Mouse (Mus musculus): Measurements from ENCODE around the gene Numa1. TPM values are rescaled to one million over a fixed set of nuclear protein-coding genes. Genes with fewer than 3 reads are reported as not detected.
"Not testable (repeated sequence)": the region's sequence is repeated elsewhere in the genome, so short reads cannot be mapped to it uniquely, and the experiment has no call there.

The Numa1 gene
- polyA plus RNA-seq, 1 experiment from 2014 or later = 72.1 TPM

DNA sequence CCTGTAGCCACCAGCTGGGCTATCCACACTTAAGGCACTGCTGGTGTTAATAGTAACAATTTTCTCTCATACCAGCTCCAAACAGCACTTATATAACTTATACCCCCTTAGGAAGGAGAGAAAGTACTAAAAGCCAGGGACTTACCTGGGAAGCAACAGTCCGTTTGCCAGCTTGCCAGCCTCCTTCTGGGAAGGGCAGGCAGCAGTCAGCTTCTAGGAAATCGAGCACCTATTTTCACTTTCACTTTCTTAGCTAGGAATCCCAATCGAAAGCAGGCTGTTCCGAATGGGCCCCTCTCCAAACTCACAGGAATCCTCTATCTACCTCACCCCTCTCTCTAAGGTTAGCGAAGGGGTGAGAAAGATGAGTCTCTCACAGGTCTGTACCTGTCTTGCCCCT, 83.5 kb downstream of the Numa1 start:
- Histone ChIP-seq H3K36me3 (ENCODE audit: insufficient read depth, low read length) (peaks cover 67% of the 10 kb centered on the region), H3K4me1 (ENCODE audit: insufficient read depth, low read length) (no peaks in the 10 kb centered on the region), H3K4me3 (ENCODE audit: low read length) (no peak overlapping the region), H3K9me3 (ENCODE audit: low read length) (no peaks in the 10 kb centered on the region), H3K9ac (replicated peaks; ENCODE audit: low read length) (no peak overlapping the region), H3K27me3 (ENCODE audit: insufficient read depth, low read length) (no peaks in the 10 kb centered on the region), H3K27ac (ENCODE audit: low read length) (no peak overlapping the region), H3K4me2 (replicated peaks; ENCODE audit: low read depth, low read length) (no peak overlapping the region)
- 81% methylated on average over 5 of the region's 5 CpGs for WGBS
- no peak for ATAC-seq (ENCODE audit: low FRiP score, low TSS enrichment)

DNA sequence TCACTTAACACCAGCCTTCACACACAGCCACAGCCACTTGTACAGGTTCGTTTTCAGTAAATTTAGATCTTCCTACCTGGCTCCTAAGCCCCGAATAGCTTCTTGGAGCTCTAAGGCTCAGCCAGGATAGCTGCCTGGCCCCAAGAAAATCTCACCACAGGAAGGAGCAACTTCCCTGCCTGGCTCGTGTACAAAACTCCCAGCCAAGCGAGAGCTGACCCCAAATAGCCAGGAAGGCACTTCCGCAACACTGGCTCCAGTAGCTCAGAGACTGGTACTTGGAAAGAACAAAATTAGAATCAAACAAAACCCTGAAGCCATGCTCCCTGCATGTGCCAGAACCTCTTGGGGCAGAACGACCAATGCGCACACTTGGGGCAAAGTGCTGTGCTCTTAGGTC, 84.1 kb downstream of the Numa1 start:
- Histone ChIP-seq H3K9ac (replicated peaks; ENCODE audit: low read length) (no peak overlapping the region), H3K4me1 (ENCODE audit: insufficient read depth, low read length) (no peaks in the 10 kb centered on the region), H3K36me3 (ENCODE audit: insufficient read depth, low read length) (peaks cover 67% of the 10 kb centered on the region), H3K4me3 (ENCODE audit: low read length) (no peak overlapping the region), H3K27ac (ENCODE audit: low read length) (no peak overlapping the region), H3K4me2 (replicated peaks; ENCODE audit: low read depth, low read length) (no peak overlapping the region), H3K9me3 (ENCODE audit: low read length) (no peaks in the 10 kb centered on the region), H3K27me3 (ENCODE audit: insufficient read depth, low read length) (no peaks in the 10 kb centered on the region)
- 66% methylated on average over 7 of the region's 7 CpGs for WGBS
- ATAC-seq (ENCODE audit: low FRiP score, low TSS enrichment) = no peak

DNA sequence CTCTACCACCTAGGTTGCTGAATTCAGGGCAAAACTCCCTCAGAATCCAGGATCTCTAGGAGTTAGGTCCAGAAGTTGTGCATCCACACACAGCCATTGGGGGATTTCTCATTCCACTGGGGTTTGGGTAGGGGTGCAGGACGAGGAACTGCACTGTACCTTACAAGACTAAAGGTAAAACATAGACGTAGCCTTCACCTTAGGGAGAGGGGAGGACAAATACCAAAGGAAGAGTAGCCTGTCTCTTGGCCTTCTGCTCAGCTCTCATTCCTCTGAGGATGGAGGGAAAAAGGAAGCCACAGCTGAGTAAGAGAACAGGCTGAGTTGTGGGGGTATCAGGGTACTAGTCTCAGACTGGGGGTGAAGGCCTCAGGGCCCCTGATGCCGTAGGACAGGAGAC, 84.7 kb downstream of the Numa1 start, which contains the start of gene Il18bp:
Gene Il18bp, minus strand, starts transcription at position 101 of the 400 bp plus-strand sequence.
- no peaks in the 10 kb centered on the region for H3K4me1 ChIP-seq (ENCODE audit: insufficient read depth, low read length)
- no peak within 1 kb of the TSS for H3K4me2 ChIP-seq (replicated peaks; ENCODE audit: low read depth, low read length)
- no peak within 1 kb of the TSS for H3K4me3 ChIP-seq (ENCODE audit: low read length)
- H3K9me3 ChIP-seq (ENCODE audit: low read length) = no peaks in the 10 kb centered on the region
- ATAC-seq (ENCODE audit: low FRiP score, low TSS enrichment) = no peak
- WGBS = 92% methylated on average over 3 of the region's 3 CpGs
- no peaks in the 10 kb centered on the region for H3K27me3 ChIP-seq (ENCODE audit: insufficient read depth, low read length)
- H3K36me3 ChIP-seq (ENCODE audit: insufficient read depth, low read length) = peaks cover 67% of the 10 kb centered on the region
- H3K27ac ChIP-seq (ENCODE audit: low read length) = no peak within 1 kb of the TSS
- no peak within 1 kb of the TSS for H3K9ac ChIP-seq (replicated peaks; ENCODE audit: low read length)

DNA sequence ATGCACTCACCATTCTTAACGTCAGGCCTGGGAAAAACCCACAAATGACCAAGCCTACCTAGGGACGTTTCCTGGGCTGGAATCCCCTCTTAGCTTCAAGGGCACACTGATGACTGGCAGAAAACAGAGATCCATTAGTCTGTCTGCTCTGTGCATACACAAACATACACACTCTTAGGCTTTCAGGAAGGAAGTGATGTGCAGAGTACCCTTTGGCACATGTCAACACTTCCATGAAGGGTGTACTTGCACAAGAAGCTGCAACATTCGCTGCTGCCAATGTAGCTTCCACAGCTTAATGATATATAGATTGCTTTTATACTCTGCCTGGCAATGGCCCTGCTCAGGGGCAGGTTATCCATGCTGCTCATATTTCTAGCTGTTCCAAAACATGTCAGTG, 85.5 kb downstream of the Numa1 start:
- no peak overlapping the region for H3K9ac ChIP-seq (replicated peaks; ENCODE audit: low read length)
- peaks cover 62% of the 10 kb centered on the region for H3K36me3 ChIP-seq (ENCODE audit: insufficient read depth, low read length)
- H3K27ac ChIP-seq (ENCODE audit: low read length) = no peak overlapping the region
- H3K4me3 ChIP-seq (ENCODE audit: low read length) = no peak overlapping the region
- H3K9me3 ChIP-seq (ENCODE audit: low read length) = no peaks in the 10 kb centered on the region
- ATAC-seq (ENCODE audit: low FRiP score, low TSS enrichment) = no peak
- H3K4me1 ChIP-seq (ENCODE audit: insufficient read depth, low read length) = no peaks in the 10 kb centered on the region
- no peak overlapping the region for H3K4me2 ChIP-seq (replicated peaks; ENCODE audit: low read depth, low read length)
- H3K27me3 ChIP-seq (ENCODE audit: insufficient read depth, low read length) = no peaks in the 10 kb centered on the region
- WGBS = 65% methylated on average over 3 of the region's 3 CpGs

DNA sequence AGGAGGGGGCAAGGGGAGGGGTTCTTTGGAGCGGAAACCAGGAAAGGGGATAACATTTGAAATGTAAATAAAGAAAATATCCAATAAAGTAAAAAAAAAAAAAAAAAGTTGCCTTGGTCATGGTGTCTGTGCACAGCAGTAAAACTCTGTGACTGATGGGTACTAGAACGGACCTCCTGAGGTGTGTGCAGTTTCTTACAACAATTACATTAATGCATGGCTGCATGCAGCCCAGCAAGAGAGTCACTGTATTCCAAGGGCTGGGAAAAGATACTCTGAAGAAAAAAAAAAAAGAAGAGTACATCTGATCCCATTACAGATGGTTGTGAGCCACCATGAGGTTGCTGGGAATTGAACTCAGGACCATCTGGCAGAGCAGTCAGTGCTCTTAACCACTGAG, 87.0 kb downstream of the Numa1 start:
- H3K27ac ChIP-seq (ENCODE audit: low read length); H3K9ac ChIP-seq (replicated peaks; ENCODE audit: low read length); H3K4me1 ChIP-seq (ENCODE audit: insufficient read depth, low read length); H3K4me2 ChIP-seq (replicated peaks; ENCODE audit: low read depth, low read length); H3K27me3 ChIP-seq (ENCODE audit: insufficient read depth, low read length); ATAC-seq (ENCODE audit: low FRiP score, low TSS enrichment); H3K9me3 ChIP-seq (ENCODE audit: low read length); H3K4me3 ChIP-seq (ENCODE audit: low read length): not testable (repeated sequence)
- H3K36me3 ChIP-seq (ENCODE audit: insufficient read depth, low read length) = peaks cover 47% of the 10 kb centered on the region
- 83% methylated on average over 2 of the region's 2 CpGs for WGBS

DNA sequence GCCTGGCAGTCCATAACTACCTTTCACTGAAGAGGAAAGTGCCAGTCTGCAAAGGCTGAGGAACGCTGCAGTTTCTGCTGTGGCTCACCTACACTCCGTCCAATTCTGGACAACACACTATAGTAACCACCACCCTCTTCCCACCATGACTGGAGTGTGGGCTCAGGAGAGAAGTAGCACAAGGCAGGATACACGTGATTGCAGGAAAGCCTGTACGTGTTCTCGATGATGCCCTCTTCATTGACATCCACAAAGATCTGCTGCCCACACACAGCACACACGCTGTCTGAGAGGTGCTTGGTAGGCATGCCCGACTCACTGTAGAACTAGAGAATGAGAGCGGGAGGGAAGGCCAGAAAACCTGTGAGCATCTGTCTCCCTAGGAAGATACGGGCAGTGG, 89.9 kb downstream of the Numa1 start:
- no peaks in the 10 kb centered on the region for H3K9me3 ChIP-seq (ENCODE audit: low read length)
- H3K36me3 ChIP-seq (ENCODE audit: insufficient read depth, low read length) = peaks cover 38% of the 10 kb centered on the region
- WGBS = 94% methylated on average over 9 of the region's 9 CpGs
- no peak overlapping the region for H3K4me3 ChIP-seq (ENCODE audit: low read length)
- ATAC-seq (ENCODE audit: low FRiP score, low TSS enrichment) = no peak
- H3K27ac ChIP-seq (ENCODE audit: low read length) = no peak overlapping the region
- no peak overlapping the region for H3K9ac ChIP-seq (replicated peaks; ENCODE audit: low read length)
- H3K4me2 ChIP-seq (replicated peaks; ENCODE audit: low read depth, low read length) = no peak overlapping the region
- H3K27me3 ChIP-seq (ENCODE audit: insufficient read depth, low read length) = no peaks in the 10 kb centered on the region
- no peaks in the 10 kb centered on the region for H3K4me1 ChIP-seq (ENCODE audit: insufficient read depth, low read length)

DNA sequence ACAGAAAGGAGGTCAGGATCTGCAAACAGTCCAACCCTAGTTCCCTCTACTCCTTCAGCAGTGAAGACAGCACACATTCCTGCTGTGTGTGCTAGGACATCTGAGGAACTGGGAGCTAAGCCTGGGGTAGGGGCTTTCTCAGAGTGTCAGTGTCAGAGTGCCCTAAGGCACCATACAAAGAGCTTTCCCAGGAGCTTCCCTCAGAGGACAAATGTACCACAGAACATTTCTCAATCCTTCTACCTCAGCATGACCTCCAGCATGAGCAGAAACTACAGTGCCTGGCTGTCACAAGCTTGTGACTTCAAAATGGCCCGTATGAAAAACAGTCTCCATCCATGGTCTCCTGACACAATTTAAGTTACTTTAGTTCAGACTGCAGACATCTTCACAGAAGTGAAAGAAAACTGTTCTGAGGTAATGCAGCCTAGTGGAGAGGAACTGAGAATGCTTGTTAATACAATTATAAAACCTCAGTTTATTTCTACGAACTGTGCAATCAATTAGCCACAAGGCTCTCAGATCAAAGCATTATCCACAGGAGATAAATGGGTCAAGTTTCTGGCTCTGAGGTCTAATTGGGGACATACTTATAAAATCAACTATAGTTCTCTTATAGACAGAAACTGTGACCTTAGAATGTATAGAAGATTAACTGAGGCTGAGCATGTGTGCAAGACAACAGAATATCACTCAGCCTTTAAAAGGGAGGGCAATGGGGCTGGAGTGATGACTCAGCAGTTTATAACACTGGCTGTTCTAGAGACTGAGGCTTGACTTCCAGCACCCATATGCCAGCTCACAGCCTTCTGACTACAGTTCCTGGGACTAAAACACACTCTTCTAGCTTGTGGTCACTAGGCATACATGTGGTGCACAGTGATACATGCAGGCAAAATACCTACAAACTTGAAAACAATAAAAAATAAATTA, 91.5 kb downstream of the Numa1 start:
- no peak for ATAC-seq (ENCODE audit: low FRiP score, low TSS enrichment)
- Histone ChIP-seq H3K27ac (ENCODE audit: low read length) (no peak overlapping the region), H3K9me3 (ENCODE audit: low read length) (no peaks in the 10 kb centered on the region), H3K36me3 (ENCODE audit: insufficient read depth, low read length) (peaks cover 41% of the 10 kb centered on the region), H3K4me2 (replicated peaks; ENCODE audit: low read depth, low read length) (no peak overlapping the region), H3K27me3 (ENCODE audit: insufficient read depth, low read length) (no peaks in the 10 kb centered on the region), H3K4me3 (ENCODE audit: low read length) (no peak overlapping the region), H3K4me1 (ENCODE audit: insufficient read depth, low read length) (no peaks in the 10 kb centered on the region), H3K9ac (replicated peaks; ENCODE audit: low read length) (no peak overlapping the region)
- WGBS = 76% methylated on average over 2 of the region's 2 CpGs

DNA sequence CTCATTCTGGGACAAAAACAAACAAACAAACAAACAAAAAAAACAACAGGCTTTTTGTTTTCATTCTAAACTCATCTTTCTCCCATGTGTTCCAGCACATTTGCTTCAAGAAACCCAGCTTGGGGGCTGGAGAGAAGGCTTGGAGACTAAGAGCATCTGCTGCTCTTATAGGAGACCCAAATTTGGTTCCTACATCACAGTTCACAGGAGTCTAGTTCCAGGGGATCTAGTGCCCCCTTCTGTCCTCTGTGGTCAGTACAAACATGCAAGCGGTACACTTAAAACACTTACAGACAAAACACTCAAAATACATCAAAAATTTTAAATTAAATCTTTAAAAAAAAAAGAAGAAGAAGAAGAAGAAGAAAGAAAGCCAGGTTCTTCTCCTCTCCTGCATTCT, 101.0 kb downstream of the Numa1 start:
- Histone ChIP-seq H3K27ac (ENCODE audit: low read length) (no peak overlapping the region), H3K36me3 (ENCODE audit: insufficient read depth, low read length) (peaks cover 64% of the 10 kb centered on the region), H3K4me3 (ENCODE audit: low read length) (no peak overlapping the region), H3K27me3 (ENCODE audit: insufficient read depth, low read length) (no peaks in the 10 kb centered on the region), H3K4me2 (replicated peaks; ENCODE audit: low read depth, low read length) (no peak overlapping the region), H3K9me3 (ENCODE audit: low read length) (no peaks in the 10 kb centered on the region), H3K4me1 (ENCODE audit: insufficient read depth, low read length) (no peaks in the 10 kb centered on the region), H3K9ac (replicated peaks; ENCODE audit: low read length) (no peak overlapping the region)
- no peak for ATAC-seq (ENCODE audit: low FRiP score, low TSS enrichment)
- 93% methylated on average over 1 of the region's 1 CpGs for WGBS

DNA sequence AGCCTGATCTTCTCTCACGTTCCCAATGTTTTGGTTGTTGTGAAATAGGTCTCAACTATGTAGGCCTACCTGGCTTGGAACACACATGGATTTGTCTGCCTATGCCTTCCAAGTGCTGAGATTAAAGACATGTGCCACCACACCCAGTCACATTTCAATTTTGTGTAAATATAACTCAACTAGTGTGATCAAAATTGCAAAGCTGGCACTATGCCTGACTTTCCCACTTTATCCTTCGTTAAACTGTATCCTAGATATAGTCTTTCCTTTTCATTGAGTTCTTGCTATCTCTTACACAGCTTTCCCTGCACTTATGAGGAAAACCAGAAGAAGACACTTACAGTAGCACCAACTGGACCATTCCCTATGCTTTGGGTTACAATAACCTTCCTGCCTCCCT, 101.6 kb downstream of the Numa1 start:
- peaks cover 65% of the 10 kb centered on the region for H3K36me3 ChIP-seq (ENCODE audit: insufficient read depth, low read length)
- H3K9me3 ChIP-seq (ENCODE audit: low read length) = no peaks in the 10 kb centered on the region
- H3K4me3 ChIP-seq (ENCODE audit: low read length) = no peak overlapping the region
- ATAC-seq (ENCODE audit: low FRiP score, low TSS enrichment) = no peak
- 96% methylated on average over 2 of the region's 2 CpGs for WGBS
- no peak overlapping the region for H3K27ac ChIP-seq (ENCODE audit: low read length)
- H3K27me3 ChIP-seq (ENCODE audit: insufficient read depth, low read length) = no peaks in the 10 kb centered on the region
- H3K4me2 ChIP-seq (replicated peaks; ENCODE audit: low read depth, low read length) = no peak overlapping the region
- no peaks in the 10 kb centered on the region for H3K4me1 ChIP-seq (ENCODE audit: insufficient read depth, low read length)
- no peak overlapping the region for H3K9ac ChIP-seq (replicated peaks; ENCODE audit: low read length)

DNA sequence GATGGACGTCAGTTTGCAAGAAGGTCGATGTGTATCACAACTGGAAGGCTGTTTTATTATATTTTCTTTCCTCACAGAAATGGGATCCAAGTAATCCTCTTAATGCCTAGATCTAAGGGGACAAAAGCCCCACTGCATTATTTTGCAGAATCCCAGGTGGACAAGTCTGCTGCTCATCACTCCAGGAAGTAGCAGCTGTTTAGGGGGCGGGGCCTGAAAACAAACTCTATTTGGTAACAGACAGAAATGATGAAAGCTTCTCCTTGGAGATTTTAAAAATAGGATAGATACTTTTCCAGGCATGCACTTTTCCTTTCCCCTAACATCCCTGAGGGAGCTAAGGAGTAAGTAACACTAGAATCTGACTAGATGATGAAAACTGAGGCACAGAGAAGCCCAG, 103.4 kb downstream of the Numa1 start:
- no peaks in the 10 kb centered on the region for H3K4me1 ChIP-seq (ENCODE audit: insufficient read depth, low read length)
- no peak for ATAC-seq (ENCODE audit: low FRiP score, low TSS enrichment)
- H3K27ac ChIP-seq (ENCODE audit: low read length) = no peak overlapping the region
- no peaks in the 10 kb centered on the region for H3K27me3 ChIP-seq (ENCODE audit: insufficient read depth, low read length)
- no peak overlapping the region for H3K4me3 ChIP-seq (ENCODE audit: low read length)
- peaks cover 65% of the 10 kb centered on the region for H3K36me3 ChIP-seq (ENCODE audit: insufficient read depth, low read length)
- no peaks in the 10 kb centered on the region for H3K9me3 ChIP-seq (ENCODE audit: low read length)
- H3K4me2 ChIP-seq (replicated peaks; ENCODE audit: low read depth, low read length) = no peak overlapping the region
- no peak overlapping the region for H3K9ac ChIP-seq (replicated peaks; ENCODE audit: low read length)
- 94% methylated on average over 3 of the region's 3 CpGs for WGBS

Measured in kidney, embryonic 16.5 days (tissue).